Mouse (Mus musculus) layer of hippocampus, adult 9-11 months (tissue): ENCODE data around the gene Gpr15.

Experiments
- DNase-seq: peaks from one replicate; pipeline ENCODE4 v3.0.0; 2022

The Gpr15 gene

DNA sequence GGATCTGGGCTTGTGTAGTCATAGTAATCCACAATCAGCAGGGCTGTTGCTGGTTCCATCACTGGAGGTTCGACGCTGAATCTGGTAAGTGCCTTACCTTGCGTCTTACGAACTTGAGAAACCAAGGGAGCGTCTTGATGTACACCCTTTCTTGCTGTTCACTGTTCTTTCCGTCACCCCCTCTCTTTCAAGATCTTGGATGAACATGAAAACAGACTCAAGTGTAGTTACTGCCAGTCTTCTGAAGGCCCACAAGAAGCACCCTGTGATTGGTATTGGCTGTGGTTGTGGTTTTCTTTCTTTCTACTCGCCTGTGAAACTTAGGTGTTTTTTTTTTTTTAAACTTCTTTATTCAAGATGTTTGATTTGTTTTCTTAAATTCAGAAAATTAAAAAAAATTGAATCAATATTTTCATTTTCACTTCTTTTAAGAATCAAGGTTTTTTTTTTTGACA, at the start of gene Gpr15:
TSS of gene Gpr15 (minus strand) at position 405 of the 455 bp plus-strand sequence.
- no peak for DNase-seq

DNA sequence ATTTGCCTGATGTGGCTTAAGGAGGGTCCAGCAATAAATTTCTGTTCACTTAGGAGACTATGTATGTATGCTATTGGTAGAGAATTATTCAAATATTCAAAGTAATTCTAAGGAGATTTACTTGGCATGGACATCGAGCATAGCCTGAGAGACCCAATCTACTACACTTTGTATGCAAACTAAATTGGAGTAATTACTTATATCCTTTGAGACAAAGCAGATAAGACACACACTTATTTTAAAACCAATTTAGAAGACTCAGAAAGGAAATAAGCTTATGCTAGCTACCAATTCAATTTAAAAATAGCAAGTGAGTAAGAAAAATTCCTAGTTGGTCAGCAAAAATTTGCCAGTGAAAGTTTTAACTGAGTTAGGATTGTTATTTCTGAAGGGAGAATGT, 44.2 kb upstream of the Gpr15 start, which contains the start of gene Olfr172:
TSS of gene Olfr172 (minus strand) at position 101 of the 400 bp plus-strand sequence.
- DNase-seq = no peak

DNA sequence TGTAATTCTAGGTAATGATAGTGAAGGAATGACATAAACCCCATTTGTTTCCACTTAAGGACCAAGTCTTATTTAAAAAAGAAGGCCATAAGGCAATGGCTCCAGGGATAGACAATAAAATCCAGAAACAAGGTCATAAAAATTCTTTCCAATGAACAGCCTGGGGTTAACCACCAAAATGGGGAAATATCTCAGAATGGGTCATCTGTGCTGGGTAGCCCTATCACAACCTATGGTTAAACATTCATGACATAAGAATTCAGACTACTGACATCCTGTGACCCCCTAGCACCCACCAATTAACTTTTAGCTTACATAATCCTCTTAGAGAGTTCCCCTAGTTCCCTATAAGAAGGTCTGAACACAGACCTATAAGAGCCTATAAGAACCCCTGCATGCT, 37.3 kb upstream of the Gpr15 start:
- DNase-seq = no peak

DNA sequence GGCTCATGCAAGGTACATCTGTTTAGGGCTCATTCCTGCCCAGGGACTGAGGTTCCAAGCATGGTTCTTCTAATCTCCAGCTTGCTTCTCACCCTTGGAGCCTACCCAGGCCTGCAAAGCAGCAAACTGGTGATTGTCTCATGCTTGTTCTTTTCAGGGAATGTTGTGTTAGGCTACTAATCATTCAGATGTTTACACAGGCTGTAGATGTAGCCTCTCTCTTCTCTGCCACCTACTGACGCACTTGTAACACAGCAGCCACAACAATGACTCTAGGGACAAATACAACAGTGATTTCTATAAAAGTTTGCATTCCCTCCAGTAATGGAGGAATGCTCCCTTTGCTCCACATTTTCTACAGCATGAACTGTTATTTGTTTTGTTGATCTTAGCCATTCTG, 32.4 kb upstream of the Gpr15 start:
- no peak for DNase-seq

DNA sequence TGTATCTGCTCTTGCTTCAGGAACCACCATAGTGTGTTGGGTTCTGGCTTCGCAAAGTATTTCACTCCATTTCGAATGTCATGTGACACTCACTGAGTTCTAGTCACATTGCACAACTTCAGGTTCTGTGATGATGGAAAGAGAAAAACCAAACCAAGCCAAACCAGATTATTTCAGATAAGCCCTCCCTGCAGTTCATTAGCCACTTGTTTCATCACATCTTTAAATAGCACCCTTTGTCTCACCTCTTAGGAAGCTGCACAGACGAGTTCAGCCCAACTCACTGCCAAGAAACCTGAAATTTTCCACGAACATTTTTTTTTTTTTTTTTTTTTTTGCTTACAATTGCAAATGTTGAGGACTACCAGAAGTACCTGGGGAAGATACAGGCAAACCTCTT, 27.8 kb upstream of the Gpr15 start:
- no peak for DNase-seq

DNA sequence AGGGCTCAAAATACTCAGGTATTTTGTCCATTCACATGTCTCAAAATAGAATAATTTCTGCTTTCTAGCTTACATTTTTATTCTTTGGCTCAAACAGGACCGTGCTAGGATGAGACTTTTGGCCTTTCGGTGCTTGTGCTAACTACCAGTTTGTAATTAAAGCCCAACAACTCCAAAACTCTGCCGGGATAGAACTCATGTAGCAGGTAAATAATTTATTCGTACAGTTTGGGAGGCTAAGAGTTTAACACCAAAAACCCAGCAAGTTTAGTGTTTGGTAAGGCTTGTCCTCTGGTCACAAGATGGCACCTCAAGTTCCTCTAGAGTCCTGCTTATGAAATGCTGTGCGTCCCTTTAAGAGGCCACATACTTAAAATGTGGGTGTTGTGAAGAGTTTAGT, 21.9 kb upstream of the Gpr15 start:
- DNase-seq = no peak

DNA sequence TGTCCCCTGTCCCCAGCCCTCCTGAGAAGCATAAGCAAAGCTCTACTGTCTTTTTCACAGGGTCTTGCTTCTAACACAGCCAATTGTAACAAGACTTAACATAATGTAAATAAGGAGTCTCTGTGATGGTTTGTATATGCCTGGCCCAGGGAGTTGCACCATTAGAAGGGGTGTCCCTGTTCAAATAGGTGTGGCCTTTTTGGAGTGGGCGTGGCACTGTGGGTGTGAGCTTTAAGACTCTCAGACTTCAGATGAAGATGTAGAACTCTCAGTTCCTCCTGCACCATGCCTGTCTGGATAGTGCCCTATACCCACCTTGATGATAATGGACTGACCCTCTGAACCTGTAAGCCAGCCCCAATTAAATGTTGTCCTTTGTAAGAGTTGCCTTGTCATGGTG, 19.9 kb upstream of the Gpr15 start:
- no peak for DNase-seq

DNA sequence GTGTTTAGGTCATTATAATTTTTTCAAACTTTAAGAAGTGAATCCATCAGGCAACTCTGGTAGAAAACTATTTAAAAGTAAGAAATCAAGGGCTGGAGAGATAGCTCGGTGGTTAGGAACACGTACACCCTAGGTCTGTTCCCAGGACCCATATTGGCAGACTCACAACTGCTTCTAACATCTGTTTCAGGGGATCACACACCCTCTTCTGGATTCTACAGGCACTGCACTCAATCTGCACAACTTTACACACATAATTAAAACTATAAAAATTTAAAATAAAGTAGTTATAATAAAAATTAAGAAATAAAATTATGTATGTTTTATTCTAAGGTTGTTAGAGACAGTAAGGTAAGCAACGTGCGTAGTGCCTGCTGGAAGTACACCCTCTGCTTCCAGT, 19.3 kb upstream of the Gpr15 start:
- no peak for DNase-seq

DNA sequence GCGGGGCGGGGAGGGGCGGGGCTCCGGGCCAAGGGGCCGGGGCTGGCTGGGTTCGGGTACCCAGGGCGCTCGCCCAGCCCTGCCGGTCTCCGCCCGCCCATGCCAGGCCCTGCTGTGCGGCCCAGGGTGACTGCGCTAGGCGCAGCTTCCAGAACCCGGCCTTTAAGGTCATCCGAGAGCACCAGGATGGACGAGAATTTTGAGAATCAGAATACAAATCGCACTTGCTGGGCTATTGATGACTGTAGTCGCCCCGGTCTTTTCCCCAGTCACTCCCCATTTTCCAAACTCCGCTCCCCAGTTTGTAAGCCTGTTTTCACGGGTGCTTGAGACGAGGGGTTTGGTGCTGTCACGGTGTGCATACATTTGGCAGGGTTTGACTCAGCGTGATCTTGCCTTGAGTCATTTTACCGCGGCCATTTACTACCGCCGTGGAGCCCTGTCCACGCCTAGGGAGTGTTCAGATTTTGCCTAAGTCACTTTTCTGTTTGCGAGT, 9.4 kb upstream of the Gpr15 start:
- no peak for DNase-seq

DNA sequence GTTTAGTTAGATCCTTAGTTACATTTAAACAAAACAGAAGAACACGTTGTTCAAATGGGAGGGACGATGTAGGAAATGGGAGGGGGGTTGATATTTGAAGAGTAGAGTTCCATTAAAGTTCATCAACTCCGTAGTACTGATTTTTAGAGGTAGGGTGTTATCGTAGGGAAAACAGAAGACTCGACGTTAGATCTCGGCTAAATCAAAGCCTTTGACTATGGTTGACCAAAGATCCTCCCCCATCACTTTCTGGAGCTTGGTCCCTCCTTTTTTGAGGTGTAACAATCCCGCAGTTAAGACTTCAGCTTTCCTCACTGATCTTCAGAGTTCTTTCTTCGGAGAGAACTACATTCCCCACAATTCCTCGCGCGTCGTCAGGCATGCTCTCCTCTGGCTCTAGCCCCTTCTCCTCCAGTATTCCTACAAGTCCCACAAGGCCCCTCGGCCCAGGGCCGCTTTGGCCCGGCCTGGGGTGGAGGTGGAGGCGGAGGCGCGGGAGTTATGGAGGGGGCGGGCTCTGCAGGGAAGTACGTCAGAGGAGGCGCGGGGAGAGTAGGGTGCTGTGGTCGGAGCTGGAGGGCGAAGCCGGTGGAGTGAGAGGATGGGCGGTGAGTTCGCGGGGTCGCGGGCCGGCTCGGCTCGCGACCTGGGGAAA, 8.7 kb upstream of the Gpr15 start, which contains the start of gene Cldnd1:
TSS of gene Cldnd1 (plus strand) at position 434 of the 655 bp plus-strand sequence.
- peak; percentile 98 for DNase-seq

DNA sequence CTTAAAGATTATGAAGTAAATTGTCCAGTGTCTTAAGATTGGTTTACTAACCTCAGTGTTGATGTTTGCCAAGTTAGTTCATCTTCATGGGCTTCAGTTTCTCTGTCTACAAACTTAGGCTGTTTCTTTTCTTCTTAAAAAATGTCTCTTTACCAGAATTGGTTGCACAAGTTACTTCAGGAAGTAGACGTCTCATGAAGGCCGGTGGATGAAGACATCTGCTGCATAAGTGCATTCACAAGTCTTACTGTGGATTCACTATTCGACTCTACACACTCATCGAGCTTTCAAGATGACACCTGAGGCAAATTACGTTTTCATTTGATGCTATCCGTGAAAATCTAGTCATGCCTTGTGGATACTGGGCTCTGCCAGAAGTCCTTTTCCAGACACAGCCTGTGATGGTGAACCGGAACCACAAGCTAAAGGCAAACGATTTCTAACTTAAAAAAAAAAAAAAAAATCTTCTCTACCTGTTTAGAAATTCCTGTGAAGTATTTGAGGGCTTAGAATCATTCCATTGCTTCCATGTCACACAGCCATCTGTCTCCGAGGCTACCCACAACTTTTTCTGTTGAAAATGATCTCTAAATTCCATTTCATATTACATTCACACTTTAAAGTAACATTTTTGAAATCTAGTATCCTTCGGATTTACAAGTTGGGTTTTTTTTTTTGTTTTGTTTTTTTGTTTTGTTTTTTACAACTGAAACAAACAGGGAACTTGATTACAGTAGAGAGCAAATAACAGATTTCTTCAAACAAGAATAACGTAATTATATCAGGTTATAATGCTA, 8.0 kb upstream of the Gpr15 start:
- no peak for DNase-seq

DNA sequence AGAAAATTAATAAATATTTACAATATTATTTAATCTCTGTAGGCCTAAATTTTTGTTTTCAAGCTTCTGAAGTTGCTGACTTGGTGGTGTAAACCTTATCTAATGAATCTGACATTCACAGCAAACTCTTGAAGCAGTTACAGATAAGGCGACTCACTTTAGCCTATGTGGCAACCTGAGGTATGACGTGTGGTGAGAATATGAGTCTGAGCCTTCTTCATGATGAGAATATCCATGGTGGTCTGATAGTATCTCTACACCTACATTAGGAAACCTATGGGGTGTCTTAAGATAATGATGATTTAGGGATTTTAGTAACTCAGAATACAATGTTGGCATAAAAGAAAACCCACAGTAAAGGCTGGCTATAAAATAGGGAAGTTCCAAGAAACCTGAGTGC, 3.4 kb upstream of the Gpr15 start:
- DNase-seq = no peak

DNA sequence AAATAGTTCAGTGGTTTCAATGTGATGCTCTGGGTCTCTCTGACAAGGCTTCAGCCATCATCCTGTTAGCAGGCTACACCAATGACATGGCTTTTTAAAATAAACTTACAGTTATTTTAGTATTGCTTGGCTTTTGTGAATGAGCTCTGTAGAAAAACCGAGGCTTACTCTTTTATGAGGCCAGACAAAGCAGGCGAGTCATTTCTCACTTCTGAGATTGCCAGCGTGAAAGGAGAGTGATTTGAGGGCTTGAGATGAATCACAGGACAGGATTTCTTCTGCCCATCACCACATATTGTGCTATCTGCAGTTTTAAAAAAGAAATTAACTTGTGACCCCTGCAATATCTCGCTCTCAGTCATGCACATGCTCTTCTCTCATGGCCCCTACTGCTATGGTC, 3.9 kb downstream of the Gpr15 start:
- no peak for DNase-seq

DNA sequence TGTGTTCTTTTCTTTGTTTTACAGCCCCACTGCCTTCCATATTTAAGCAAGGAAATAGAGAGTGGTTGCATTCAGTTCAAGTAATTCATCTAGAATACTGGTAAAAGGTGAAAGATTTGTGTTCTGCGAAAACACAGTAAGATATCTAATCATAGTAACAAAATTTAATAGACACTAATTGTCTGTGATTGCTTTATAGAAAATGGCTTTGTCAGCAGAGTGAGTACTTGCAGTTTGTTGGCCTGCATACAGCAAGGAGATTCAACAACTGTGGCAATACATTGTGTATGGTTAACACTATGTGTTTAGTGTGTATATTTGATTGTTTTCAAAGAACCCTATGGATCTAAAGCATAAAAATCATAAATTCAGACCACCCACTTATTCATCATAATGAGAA, 5.7 kb downstream of the Gpr15 start:
- DNase-seq = no peak

DNA sequence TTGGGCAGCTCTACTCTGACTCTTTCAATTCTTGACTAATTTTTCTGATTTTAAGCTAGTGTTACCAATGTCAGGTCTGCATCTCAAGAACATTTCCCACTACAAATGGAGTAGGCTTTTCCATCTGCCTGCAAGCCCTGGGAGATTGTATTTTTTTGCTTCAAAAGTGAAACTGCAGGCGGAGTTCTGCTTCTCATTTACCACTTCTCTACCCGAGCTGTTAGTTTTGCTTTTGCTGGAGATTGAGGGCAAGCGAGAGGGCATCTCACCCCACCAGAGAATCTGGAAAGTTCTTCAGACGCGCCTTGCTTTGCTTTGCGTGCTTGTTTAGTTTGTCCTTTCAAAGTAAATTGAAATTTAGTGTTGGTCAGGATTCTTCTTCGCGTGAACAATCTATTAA, 6.6 kb downstream of the Gpr15 start:
- no peak for DNase-seq

DNA sequence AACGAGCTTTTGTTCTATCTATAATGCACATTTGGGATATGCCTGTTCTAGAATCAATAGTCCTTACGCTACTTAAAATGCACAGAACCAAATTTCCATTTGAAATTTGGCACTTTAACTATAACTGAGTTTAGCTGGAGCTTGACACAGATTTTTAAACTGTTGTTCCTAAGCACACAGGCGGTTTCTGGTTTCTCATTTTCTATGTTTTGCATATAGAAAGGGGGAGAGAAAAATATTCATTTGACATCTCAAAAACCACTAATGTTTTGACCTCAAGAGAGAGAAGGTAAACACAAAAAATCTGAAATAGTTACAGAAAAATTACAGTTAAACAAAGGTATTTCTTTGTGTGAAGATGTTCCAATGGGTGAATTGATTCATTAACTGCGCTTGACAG, 9.3 kb downstream of the Gpr15 start:
- DNase-seq = no peak

DNA sequence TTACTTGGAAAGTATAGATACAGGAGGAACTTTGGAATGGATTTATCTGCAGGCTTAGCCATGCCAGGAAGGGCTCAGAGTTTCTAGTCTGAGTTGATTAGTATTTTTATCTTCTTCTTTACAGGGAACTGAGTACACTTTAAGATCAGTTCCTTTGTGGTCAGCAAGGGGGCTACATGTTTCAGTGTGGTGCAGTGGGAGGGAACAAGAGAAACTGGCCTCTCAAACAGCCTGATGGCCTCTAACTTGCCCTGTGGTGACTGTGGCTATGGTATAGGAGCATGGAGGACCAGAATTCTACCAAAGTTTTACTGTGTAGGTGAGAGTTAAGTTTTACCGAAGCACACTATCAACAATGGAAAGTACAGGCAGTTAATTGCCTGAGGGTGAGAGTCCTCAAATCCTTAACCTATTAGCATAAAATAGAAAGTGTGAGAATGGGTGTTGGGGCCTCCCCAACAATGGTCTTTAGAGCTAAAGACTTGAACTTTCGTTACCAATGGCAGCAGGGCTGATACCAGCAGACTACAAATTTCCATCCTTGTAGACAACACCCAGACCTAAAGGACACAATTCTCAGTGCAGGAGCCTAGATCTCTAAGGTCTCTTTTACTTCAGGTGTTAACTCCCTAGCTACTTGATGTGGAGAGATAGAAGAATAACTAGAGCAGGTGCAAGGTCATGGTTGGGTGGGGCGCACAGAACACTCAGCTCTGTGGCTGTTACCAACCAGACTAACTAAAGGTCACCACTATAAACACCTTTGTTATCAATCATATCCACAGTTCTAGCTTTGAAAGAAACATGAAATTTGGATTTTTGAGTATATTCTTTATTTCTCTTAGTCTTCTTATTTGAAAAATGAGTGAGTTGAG, 10.0 kb downstream of the Gpr15 start:
- DNase-seq = no peak

DNA sequence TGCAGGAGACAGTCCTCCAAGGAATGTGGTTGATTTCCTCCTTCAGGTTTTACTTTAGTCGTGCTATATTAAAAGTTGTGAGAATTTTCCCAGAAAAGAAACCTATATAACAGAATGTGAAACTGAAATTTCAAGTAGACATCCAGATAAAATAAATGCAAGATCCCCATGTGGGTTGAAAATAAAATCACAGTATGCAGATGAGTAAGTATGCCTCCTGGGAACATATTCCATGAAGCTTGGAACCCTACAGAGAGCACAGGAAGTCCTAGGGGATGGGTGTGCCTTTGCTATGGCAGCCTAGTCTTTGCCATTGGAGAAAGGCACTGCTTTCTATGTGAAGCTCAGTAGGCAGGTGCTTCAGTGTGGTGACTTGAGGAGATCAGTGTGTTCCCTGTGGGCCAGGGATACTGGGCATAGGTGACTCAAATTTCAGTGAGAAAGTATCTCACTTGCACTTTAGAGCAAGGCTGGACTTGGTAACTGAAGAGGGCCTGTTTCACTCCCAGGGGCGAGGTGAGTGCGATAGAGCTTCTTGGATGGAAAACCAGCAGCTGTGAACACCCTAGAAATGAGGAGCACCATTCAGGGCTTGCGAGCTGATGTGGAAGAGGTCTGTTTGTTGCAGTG, 11.5 kb downstream of the Gpr15 start:
- no peak for DNase-seq

DNA sequence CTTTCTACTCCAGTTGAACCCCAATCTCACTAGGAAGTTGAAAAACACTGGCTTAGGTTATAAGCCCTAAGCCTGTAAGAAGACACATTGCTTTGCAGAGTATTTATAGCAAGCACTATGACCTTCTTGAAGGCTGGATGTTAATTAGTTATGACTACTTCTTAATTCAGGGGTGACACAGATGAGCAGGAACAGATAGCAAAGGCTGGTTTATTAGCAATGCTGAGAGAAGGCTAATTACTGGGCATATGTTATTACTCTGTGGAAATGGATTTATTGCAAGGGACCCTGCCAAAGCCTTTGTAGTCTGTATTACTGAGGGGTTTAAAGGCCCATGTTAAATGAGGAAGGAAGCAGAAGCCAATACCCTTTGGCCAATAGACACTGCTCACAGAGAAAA, 13.9 kb downstream of the Gpr15 start:
- DNase-seq = no peak

DNA sequence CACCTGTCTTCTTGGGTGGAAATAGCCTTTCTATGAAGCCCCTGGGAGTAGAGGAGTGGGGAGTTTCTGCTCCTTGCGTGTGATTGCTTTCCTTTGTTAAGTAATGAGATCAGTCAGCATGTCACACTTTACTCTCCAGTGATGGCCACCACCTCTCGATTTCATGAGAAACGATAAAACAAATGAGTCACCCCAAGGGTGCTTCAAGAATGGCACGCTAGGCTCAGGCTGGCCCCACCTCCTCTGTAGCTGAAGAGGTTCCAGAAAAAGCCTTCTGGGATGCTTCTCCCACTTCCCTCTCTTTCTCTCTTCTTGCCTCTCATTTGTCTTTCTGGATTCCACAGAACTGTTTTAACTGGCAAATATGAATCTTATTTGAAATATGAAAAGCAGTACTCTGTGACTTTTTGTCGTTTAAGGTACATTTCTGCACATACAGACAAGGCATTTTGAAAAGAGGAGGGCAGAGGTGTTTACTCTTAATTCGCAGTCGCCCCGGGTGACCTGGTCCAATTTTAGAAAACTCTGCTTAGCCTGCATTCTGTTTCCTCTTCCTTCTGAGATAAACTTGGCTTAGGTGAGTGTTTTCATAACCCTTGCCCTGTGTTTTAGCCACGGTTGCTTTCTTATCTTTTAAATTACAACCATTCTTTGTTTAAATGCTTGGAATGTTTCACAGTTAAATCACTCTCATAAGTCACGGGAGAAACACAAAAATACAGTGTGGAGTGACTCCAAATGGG, 15.3 kb downstream of the Gpr15 start:
- no peak for DNase-seq

DNA sequence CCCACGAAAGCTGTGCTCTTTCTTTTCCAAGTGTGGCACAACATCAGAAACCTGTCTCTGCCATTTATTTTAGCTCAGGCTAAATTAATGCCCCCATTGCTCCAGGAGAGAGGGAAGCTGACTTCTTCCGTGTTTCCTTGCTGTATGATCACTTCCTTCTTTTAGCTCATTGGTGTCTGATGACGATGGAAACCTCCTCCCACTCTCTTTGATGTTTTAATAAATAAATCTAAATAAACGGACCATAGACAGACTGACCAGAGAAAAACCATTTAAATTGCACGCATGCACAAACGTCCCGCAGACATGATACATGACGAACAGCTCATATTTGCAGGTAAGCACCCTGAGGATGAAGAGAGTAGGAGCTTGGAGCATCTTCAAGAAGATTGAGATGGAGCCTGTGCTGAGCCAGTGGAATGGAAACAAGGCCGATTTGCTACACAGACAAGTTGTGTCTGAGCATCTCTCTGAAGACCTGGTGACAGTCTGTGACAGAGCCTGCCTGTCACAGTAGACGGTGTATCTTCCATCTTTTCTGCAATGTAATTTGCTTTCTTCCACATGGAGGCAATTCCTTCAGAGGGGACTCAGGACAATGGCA, 16.4 kb downstream of the Gpr15 start:
- no peak for DNase-seq

DNA sequence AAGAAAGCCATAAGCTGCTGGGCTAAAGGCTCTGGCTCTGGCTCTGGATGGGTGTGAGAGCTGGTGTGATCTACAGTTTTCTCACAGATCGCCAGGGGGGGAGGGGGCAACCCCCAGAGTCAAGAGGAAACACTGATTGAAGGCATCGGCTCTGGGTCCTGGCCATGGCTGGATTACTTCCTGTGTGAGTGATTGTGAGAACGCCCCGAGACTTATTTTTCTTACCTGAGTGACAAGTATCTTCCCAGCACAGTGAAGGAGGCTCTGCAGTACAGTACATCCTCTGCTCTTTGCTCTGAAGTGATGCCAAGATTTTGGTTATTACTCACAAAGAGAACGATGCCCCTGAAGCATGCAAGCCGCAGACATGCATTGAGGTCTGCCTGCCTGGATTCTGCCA, 17.1 kb downstream of the Gpr15 start:
- DNase-seq = no peak
